Mouse (Mus musculus) embryonic facial prominence, embryonic 11.5 days (tissue): ENCODE data around the gene Dohh. TPM values are rescaled to one million over a fixed set of nuclear protein-coding genes. Genes with fewer than 3 reads are reported as not detected.

Experiments
- ATAC-seq: fragments of 200-750 bp; cut with Nextera tagmentation; replicated peaks from 2 replicates; pipeline ENCODE4 v1.8.0; 2017; ENCODE audit warnings: low read depth; ENCODE audit not compliant: insufficient number of reproducible peaks, low FRiP score, low TSS enrichment
- DNase-seq: peaks from one replicate; pipeline ENCODE4 v3.0.0-alpha.2; 2015; ENCODE audit warnings: low spot score
- H3K27ac ChIP-seq: fragments of 300-500 bp; sonication (generic); replicated peaks from 2 replicates; pipeline ENCODE4 v1.5.1; 2014; ENCODE audit warnings: mild to moderate bottlenecking, low read depth, low read length, control low read depth
- H3K27me3 ChIP-seq: fragments of 300-500 bp; sonication (generic); 2 replicates; pipeline ENCODE4 v1.6.1; 2014; ENCODE audit warnings: mild to moderate bottlenecking, low read length, moderate library complexity, mixed read lengths; ENCODE audit not compliant: control insufficient read depth, insufficient read depth
- H3K36me3 ChIP-seq: fragments of 300-500 bp; sonication (generic); replicated peaks from 2 replicates; pipeline ENCODE4 v1.6.1; 2014; ENCODE audit warnings: low read depth, mild to moderate bottlenecking, low read length, moderate library complexity, mixed read lengths; ENCODE audit not compliant: control insufficient read depth, insufficient read depth
- H3K4me1 ChIP-seq: fragments of 300-500 bp; sonication (generic); 2 replicates; pipeline ENCODE4 v1.6.1; 2014; ENCODE audit warnings: low read length, mixed read lengths; ENCODE audit not compliant: control insufficient read depth, insufficient read depth
- H3K4me2 ChIP-seq: fragments of 300-500 bp; sonication (generic); 2 replicates; pipeline ENCODE4 v1.6.1; 2014; ENCODE audit warnings: low read depth, mild to moderate bottlenecking, control low read depth, low read length, moderate library complexity
- H3K4me3 ChIP-seq: fragments of 300-500 bp; sonication (generic); 2 replicates; pipeline ENCODE4 v1.5.1; 2014; ENCODE audit warnings: low read depth, low read length, control low read depth
- H3K9ac ChIP-seq: fragments of 300-500 bp; sonication (generic); replicated peaks from 2 replicates; pipeline ENCODE4 v1.6.1; 2014; ENCODE audit warnings: mild to moderate bottlenecking, control low read depth, low read length
- H3K9me3 ChIP-seq: fragments of 300-500 bp; sonication (generic); replicated peaks from 2 replicates; pipeline ENCODE4 v1.6.1; 2016; ENCODE audit warnings: mild to moderate bottlenecking, low read length, inconsistent platforms, mixed read lengths; ENCODE audit not compliant: control insufficient read depth
- WGBS: fragments of 180-500 bp; shearing (Covaris S2); extraction: QIAGEN DNeasy Blood & Tissue Kit; methylation state at CpG from one replicate; pipeline ENCODE4 v1.1.7; 2014; 5-methylcytosine and 5-hydroxymethylcytosine counted together
- polyA plus RNA-seq: library from polyadenylated mRNA; unstranded; fragments of >200 nt; fragmentation: Nextera tagmentation; extraction: Ambion mirVana; gene quantifications from 2 replicates; pipeline ENCODE4 v1.2.1, GENCODE M21; 2014

Gene Dohh
- polyA plus RNA-seq, 1 experiment from 2014 or later: 45.0 TPM

DNA sequence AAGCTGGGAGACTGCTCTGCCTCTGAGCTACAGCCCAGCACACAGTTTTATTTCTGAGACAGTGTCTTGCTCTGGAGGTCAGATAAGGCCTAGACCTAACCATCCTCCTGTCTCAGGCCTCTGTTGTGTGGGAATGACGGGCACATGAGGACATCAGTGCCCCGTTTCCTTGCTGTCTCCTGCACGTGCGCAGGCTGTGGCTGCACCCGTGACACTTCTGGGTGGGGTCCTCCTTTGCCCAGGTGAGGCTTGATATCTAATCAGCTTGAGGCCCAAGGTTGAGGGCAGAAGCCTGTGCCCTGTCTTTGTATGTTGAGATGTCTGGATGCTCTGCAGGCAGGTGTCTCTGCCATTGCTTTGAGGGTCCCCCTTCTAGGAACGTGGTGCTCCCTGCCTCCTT is 8.0 kb downstream of the Dohh start:
- Histone ChIP-seq H3K4me3 (no peak overlapping the region), H3K9ac (no peak overlapping the region)
- 80% methylated on average over 6 of the region's 6 CpGs for WGBS

DNA sequence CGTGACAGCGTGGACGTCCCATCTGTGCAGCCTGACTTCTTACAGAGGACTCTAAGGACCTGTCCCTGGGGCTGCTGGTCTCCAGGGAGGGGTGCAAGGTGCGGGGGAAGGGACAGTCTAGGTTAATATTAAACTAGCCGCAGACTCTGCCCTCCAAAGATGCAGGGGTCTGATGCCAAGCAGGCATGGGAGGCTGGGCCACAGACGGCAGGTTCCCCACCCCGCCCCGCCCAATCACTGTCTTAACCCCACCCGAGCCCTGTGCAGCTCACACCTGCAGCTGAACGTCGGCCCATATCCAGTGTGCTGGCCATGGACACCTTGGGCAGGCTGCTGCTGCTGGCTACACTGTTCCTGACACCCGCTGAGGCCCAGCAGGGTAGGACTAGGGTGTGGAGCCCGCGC is 8.6 kb downstream of the Dohh start, which contains the start of gene Smim24:
Gene Smim24 (plus strand): TSS at position 271 of the 405 bp plus-strand sequence.
- ATAC-seq: no peak
- no peak within 1 kb of the TSS for H3K27ac ChIP-seq
- peak within 1 kb of the TSS; percentile 39 for H3K9ac ChIP-seq
- 66% methylated on average over 14 of the region's 14 CpGs for WGBS
- peaks cover 4% of the 10 kb centered on the region; the same call in 1 of the 2 replicates for H3K36me3 ChIP-seq
- no peaks in the 10 kb centered on the region; the same call in 1 of the 2 replicates for H3K4me1 ChIP-seq
- DNase-seq: no peak
- no peaks in the 10 kb centered on the region for H3K9me3 ChIP-seq
- H3K4me3 ChIP-seq: peak within 1 kb of the TSS; percentile 2; the same call in 1 of the 2 replicates
- peak within 1 kb of the TSS; percentile 24; the same call in 1 of the 2 replicates for H3K4me2 ChIP-seq
- no peaks in the 10 kb centered on the region for H3K27me3 ChIP-seq

More for the DNA sequence above, 8.0 kb downstream of the Dohh start:
- Histone ChIP-seq H3K27me3 (no peaks in the 10 kb centered on the region), H3K4me1 (no peaks in the 10 kb centered on the region; the same call in 1 of the 2 replicates), H3K36me3 (peaks cover 7% of the 10 kb centered on the region), H3K4me2 (no peak overlapping the region), H3K9me3 (no peaks in the 10 kb centered on the region), H3K27ac (no peak overlapping the region)
- DNase-seq (no peak), ATAC-seq (no peak)

GRCm38 (mm10) chr10:81393456-81394063 is 9.3 kb downstream of the Dohh start:
- Histone ChIP-seq H3K36me3 (no peaks in the 10 kb centered on the region), H3K27me3 (no peaks in the 10 kb centered on the region), H3K9me3 (no peaks in the 10 kb centered on the region), H3K4me2 (peak overlapping the region; percentile 24; the same call in 1 of the 2 replicates), H3K4me3 (peak overlapping the region; percentile 2; the same call in 1 of the 2 replicates), H3K4me1 (no peaks in the 10 kb centered on the region; the same call in 1 of the 2 replicates), H3K27ac (no peak overlapping the region), H3K9ac (peak overlapping the region; percentile 39)
- peak; percentile 47 for DNase-seq
- whole genome bisulfite sequencing: 6% methylated on average over 19 of the region's 19 CpGs
- ATAC-seq: no peak

- H3K4me2 ChIP-seq: no peak overlapping the region
- no peak for ATAC-seq
- no peak overlapping the region for H3K9ac ChIP-seq
- no peaks in the 10 kb centered on the region for H3K36me3 ChIP-seq
- no peak overlapping the region for H3K4me3 ChIP-seq
- H3K27ac ChIP-seq: no peak overlapping the region
- H3K4me1 ChIP-seq: peaks cover under 1% of the 10 kb centered on the region
- H3K27me3 ChIP-seq: no peaks in the 10 kb centered on the region
- no peaks in the 10 kb centered on the region for H3K9me3 ChIP-seq
- WGBS: 19% methylated on average over 5 of the region's 5 CpGs
- DNase-seq: peak; percentile 80
Measured at GRCm38 (mm10) chr10:81395127-81395526, 10.9 kb downstream of the Dohh start.

GRCm38 (mm10) chr10:81395865-81396264 is 11.6 kb downstream of the Dohh start:
- no peaks in the 10 kb centered on the region for H3K36me3 ChIP-seq
- H3K27me3 ChIP-seq: no peaks in the 10 kb centered on the region
- H3K9me3 ChIP-seq: no peaks in the 10 kb centered on the region
- no peak overlapping the region for H3K9ac ChIP-seq
- 84% methylated on average over 4 of the region's 4 CpGs for WGBS
- H3K4me3 ChIP-seq: no peak overlapping the region
- H3K4me2 ChIP-seq: no peak overlapping the region
- DNase-seq: no peak
- no peak for ATAC-seq
- no peak overlapping the region for H3K27ac ChIP-seq
- peaks cover 4% of the 10 kb centered on the region for H3K4me1 ChIP-seq

GRCm38 (mm10) chr10:81396749-81397148 is 12.5 kb downstream of the Dohh start:
- ATAC-seq: no peak
- no peak for DNase-seq
- Histone ChIP-seq H3K27ac (no peak overlapping the region), H3K9ac (no peak overlapping the region), H3K27me3 (no peaks in the 10 kb centered on the region), H3K4me1 (peaks cover 5% of the 10 kb centered on the region), H3K36me3 (no peaks in the 10 kb centered on the region), H3K9me3 (no peaks in the 10 kb centered on the region), H3K4me3 (no peak overlapping the region), H3K4me2 (no peak overlapping the region)
- WGBS: 62% methylated on average over 5 of the region's 5 CpGs

DNA sequence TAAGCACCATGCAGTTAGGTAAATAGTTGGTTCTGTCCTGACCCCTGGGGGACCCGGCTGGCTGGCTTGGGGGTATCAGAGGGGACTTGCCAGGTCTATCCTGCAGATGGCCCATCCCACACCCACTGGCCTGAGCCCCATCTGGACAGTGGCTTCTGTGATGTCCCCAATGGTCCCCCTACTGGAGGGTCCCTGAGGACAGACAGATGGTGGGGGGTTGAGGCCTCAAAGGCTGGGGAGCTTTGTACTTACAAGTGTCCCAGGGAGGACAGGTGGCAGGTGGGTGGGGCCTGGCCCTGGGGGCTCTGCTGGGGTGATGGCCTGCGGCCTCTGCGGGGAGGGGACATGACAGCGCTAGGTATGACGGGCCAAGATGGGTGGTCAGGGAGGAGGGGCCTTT is 15.1 kb downstream of the Dohh start:
- H3K4me1 ChIP-seq: peaks cover 18% of the 10 kb centered on the region
- H3K4me2 ChIP-seq: no peak overlapping the region
- WGBS: 65% methylated on average over 5 of the region's 5 CpGs
- H3K27ac ChIP-seq: no peak overlapping the region
- no peaks in the 10 kb centered on the region for H3K9me3 ChIP-seq
- no peak overlapping the region for H3K9ac ChIP-seq
- no peaks in the 10 kb centered on the region for H3K36me3 ChIP-seq
- 0 out of 2 replicates have a peak, but pooled peaks cover 2% of the 10 kb centered on the region for H3K27me3 ChIP-seq
- no peak for DNase-seq
- no peak overlapping the region for H3K4me3 ChIP-seq
- ATAC-seq: no peak

DNA sequence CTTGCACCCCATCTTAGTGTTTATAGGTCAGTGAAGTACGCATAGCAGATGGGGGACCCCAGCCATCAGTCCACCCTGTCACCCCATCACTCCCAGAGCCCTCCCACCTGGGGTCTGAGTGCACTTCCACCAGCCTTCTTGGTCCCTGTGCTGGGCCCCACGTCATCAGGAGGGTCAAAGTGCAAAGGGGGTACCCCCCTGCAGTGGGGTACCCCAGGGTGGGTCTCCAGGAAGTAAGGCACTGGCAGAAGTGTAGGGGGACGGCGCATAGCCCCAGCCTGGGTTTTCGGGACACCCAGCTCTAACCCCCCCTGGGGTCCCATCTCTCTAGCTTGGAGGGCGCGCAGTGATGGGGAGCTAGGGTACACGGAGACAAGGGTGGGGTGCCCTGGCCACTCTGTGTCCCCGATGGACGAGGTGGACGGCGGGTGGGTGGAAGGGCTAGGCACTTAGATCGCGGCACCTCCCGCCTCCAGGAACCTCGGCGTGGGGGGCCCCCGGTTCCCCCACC is 15.6 kb downstream of the Dohh start:
- 0 out of 2 replicates have a peak, but pooled peaks cover 2% of the 10 kb centered on the region for H3K27me3 ChIP-seq
- H3K27ac ChIP-seq: no peak overlapping the region
- 67% methylated on average over 18 of the region's 18 CpGs for WGBS
- H3K9me3 ChIP-seq: no peaks in the 10 kb centered on the region
- no peak overlapping the region; the same call in 1 of the 2 replicates for H3K9ac ChIP-seq
- H3K4me2 ChIP-seq: no peak overlapping the region
- ATAC-seq (no peak), DNase-seq (no peak)
- H3K4me3 ChIP-seq: no peak overlapping the region
- H3K36me3 ChIP-seq: no peaks in the 10 kb centered on the region
- H3K4me1 ChIP-seq: peaks cover 18% of the 10 kb centered on the region
